Mouse (Mus musculus): Measurements from ENCODE around the gene Pdxdc1.
"Not testable (repeated sequence)": the region's sequence is repeated elsewhere in the genome, so short reads cannot be mapped to it uniquely, and the experiment has no call there.

Pdxdc1 gene

DNA sequence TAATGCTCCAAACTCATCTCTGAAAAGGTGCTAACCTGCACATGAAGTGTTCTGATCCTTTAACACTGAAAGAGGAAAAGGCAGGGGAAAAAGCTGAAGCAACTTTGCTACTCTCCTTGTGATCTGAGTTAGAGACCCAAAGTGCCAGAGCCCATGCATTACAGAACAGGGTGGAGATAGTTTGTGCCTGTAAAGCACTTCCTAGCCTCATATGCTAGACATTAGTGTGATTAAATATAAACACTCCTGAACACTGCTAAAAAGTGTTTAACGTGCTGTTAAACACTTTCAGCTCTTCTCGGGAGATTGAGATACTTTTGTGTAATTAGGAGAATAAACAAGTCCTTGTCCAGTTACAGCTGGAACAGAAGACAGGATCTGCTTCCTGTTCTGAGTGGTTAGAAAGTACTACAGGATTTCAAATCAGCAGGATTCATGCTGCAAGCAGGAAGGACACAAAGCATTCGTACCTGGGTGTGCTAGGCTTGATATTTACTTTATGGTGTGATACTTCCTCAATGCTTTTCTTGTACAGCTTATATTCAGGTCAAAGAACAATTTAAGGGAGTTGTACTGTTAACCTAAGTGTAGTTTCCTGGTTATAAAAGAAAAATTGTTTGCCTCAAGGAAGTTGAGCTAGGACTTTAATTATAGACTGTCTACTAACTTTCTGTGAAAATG, 19.7 kb downstream of the Pdxdc1 start:
- no peak for DNase-seq (ENCODE audit: low read depth, low spot score)

DNA sequence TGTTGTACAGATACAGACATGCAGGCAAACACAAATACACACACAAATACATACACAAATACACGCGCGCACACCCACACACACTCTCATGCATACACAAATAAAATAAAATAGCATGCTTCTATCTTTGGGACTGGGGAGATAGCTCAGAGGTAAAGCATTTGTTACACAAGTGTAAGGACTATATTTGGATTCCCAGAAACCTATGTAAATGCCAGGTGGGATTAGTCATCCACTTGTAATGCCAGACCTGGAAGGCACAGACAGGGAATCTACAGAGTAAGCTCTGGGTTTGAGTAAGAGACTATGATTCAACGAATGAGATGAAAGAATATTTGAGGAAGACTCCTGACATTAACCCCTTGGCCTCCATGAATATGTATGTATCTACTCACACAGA, 27.4 kb downstream of the Pdxdc1 start:
- no peak for DNase-seq (ENCODE audit: low read depth, low spot score)

DNA sequence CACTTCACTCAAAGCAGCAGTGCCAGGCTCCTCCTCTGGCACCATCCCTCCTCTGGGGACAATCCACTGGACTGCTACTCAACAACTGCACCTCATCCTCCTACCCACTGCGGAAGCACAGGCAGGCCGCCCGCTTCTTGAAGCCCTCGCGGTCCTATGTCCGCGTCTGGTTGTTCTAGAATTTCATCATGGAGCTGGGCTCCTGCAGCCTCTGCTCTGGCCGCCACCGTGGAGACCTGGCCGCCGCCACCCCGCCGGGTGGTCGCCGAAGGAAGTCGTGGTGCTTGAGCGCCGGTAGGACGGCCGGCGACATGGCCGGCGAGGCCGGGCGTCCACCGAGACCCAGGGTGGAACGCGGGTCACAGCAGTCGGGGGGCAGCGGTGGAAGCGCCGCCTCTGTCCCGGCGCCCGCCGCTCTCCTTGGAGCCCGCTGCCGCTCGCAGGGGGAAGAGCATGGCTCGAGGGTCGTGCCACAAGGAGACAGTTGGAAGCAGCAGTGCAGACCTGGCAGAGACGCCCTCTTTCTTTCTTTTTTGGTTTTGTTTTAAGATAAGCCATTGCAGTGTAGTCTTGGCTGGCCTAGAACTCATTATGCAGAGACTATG, 34.9 kb downstream of the Pdxdc1 start:
- no peak for DNase-seq (ENCODE audit: low read depth, low spot score)

DNA sequence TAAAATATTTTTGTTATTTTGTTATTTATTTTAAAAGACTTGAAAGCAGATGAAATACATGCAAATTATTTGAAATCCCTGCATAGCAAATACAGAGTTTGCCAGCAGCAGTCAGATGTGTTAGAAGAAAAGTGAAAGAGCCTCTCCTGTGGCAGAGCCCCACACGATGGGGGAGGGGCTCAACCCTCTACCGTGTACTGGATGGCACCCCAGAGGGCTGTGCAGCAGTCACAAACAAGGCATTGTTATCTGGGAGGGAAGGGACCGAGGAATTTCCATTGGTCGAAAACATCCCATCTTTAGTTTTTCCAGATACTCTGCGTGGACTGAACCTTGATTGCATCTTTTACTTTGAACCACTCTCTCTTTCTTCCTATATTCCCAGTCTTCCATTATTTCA, 35.5 kb downstream of the Pdxdc1 start:
- not testable (repeated sequence) for DNase-seq (ENCODE audit: low read depth, low spot score)

DNA sequence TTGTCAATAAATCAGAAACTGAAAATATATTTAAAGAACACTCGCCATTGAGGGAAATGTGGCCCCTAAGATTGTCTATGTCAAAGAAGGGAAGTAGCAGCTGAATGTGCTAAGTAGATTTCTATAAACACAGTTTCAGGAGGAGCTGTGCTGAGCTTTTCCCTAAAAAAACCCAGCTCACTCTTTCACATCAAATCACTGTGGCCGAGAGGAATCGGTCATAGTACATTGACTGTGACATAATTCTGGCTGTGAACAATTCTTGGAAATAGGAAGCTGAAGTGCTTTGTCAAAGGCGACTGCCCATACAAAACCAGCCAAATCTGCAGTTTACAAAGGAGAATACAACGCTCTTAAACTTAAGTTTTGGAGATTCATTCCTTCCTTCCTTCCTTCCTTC, 36.3 kb downstream of the Pdxdc1 start:
- DNase-seq (ENCODE audit: low read depth, low spot score), result no peak

DNA sequence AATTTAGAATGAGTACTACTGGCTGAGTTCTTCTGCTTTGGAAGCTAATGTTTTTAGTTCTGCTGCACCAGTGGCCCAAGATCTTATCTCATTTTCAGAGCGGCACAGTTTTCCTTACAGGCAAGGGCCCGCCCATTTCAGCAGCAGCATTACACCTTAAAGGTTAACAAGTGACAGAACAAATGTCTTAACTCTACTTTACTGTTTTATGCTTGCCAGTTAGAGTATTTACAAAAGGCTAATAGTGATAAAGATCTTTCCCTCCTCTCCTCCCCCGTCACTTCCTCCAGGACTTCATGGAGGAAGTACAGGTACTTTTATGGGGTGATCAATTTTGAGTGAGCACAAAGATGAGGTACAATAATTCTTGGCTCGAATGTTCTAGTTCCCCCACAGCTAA, 36.9 kb downstream of the Pdxdc1 start:
- no peak for DNase-seq (ENCODE audit: low read depth, low spot score)

DNA sequence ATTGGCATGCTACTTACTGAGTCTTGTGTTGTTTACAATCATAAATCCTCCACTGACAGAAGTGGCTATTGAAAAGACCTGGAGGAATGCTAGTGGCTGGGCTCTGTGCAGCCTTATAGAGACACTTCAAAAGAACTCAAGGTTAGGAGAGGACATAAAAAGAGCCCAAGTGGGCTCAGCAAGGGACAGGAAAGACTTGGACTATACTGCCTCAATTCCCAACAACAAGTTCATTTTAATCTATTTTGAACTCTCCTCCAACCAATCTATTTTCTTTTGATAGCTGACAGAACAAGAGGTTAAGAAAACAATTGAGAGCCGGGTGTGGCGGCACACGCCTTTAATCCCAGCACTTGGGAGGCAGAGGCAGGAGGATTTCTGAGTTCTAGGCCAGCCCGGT, 49.0 kb downstream of the Pdxdc1 start:
- DNase-seq (ENCODE audit: low read depth, low spot score), result no peak

DNA sequence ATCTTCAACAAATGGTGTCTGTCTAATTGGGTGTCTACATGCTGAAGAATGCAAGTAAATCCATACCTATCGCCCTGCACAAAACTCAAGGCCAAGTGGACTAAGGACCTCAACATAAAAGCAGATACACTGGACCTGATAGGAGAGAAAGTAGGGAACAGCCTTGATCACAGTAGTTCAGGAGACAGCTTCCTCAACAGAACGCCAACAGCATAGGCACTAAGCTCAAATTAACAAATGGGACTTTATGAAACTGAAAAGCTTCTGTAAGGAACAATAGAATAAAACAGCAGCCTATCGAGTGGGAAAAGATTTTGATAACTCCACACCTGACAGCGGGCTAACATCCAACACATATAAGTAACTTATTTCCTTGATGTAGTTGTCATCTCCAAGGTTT, 51.5 kb downstream of the Pdxdc1 start:
- DNase-seq (ENCODE audit: low read depth, low spot score), result no peak

DNA sequence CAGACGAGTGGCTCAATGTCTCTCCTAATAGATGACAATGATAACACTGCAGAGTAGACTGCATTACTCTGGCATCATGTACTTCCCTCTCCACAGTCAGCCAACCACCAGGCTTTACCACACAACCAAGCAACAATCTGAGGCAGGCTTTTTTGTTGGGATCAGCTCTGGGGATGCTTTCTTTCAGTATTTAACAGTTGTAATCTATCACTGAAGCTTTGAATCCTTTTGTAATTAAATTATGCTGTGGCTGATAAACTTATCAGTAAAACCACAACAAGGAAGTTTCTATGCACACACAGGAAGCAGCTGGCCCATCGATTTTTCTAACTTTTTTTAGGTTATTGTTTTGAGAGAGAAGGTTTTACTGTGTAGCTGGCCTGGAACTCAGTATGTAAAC, 54.6 kb downstream of the Pdxdc1 start:
- DNase-seq (ENCODE audit: low read depth, low spot score), result no peak

DNA sequence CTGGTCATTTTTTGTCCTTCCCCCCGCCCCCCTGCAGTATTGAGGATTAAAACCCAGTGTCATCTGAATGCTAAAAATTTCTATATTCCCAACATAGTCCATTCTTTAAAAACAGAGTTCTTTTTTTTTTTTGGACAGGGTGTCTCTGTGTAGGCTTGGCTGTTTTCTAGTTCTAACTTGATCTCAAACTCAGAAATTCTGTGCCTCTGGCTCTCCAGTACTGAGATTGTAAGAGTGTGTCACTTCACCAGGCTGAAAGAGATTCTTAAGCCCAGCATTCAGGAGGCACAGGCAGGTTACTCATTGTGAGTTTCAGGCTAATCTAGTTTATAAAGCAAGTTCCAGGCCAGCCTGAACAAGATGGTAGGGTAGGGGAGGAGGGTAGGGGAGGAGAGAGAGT, 56.3 kb downstream of the Pdxdc1 start:
- no peak for DNase-seq (ENCODE audit: low read depth, low spot score)

DNA sequence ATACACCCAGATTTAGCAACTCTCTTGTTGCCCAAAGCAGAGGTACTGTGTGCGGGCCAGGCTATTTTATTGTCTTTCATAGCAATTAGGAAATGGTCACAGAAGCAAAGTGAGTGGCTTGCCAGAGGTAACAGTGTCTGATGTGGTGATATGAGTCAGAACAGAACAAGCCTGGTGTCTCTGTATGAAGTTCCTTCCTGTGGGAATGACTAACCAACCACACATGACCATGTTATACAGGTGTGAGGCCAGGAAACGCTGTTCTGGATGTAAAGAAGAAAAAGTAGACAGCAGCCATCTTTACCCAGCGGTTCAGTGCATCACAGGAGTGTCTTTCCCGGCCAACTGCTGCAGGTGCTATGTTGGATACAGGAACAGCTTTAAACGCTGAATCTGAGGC, 57.9 kb downstream of the Pdxdc1 start:
- DNase-seq (ENCODE audit: low read depth, low spot score), result no peak

DNA sequence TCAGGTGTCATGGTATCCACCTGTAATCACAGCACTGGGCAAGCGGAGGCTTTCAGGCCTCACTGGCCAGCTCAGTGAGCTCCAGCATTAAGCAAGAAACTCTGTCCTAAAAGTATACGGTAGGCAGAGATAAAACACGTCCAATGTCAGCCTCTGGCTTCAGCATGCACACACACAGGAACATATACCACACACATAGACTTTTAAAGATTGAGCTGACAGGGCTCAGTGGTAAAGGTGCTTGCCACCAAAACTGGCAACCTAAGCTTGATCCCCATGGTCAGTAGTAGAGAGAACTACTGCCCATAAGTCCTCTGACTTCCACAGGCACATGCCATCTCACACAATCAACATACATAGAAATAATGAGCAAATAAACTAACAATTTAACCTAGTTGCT, 62.0 kb downstream of the Pdxdc1 start:
- DNase-seq (ENCODE audit: low read depth, low spot score), result no peak

DNA sequence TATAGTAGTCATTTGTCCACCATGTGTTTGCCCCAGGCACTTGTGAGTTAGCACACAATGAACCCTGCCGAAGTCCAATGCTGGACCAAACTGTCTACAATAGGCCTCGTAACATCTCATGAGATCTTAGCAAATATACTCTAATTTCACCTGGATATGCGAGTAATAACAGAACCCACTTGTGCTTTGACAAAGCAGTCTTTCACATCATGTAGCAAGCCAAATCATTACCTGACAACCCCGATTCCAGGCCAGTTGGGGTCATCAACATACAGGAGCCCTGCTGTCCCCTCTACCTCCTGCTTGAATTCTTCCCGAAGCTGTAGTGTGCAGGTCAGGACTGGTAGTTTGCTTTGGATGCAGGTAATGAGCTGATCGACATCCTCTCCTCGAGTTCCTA, 62.9 kb downstream of the Pdxdc1 start:
- no peak for DNase-seq (ENCODE audit: low read depth, low spot score)

DNA sequence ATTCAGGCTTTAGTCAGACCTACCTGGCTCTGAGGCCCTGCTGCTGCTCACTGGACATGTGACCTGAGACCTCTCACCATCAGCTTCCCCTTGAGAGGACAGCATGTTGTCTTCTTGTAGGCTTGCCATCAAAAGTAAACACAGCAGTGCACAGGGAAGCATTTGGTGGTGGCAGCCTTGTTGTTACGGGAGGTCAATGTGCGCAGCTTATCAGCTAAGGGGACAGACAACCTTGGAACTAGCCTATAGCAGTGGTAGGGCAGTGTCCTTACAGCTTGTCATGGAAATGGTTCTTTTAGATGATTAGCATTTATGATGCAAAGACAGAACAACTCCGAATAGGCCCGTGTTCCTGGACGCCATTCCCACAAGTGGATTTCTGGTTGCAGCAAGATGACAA, 68.5 kb downstream of the Pdxdc1 start:
- no peak for DNase-seq (ENCODE audit: low read depth, low spot score)

DNA sequence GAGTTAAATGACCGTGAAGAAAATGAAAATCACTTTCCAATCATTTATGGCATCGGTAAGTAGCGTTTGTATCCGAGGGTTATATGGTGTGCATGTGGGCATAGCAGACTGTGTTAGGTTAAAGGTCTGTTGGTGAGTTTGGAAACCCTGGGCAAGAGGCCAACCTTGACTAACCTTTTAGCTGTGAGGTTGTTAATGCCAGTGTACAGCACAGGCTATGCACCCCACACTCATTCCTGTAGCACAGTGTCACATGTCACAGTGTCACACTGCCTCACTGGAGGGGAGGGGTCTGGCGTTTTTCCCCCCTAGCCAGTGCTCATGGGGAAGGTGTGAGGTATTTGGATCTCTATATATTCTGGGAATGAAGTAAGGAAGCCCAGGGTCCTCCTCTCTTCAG, 71.3 kb downstream of the Pdxdc1 start:
- DNase-seq (ENCODE audit: low read depth, low spot score), result no peak

DNA sequence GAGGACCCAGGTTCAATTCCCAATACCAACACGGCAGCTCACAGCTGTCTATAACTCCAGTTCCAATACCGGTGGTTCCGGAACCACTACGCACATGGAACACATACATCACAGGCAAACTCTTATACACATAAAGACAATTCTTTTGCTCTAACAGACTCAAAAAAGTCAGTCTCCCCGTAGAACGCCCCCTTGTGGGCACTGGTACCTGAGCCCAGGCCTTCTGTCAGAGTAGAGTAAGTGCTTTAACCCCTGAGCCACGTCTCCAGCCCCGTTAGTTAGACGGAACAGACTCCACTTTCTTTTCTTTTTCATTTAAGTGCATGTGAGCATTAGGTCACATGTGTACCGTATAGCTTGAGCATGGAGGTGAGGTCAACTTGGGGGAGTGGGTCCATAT, 72.5 kb downstream of the Pdxdc1 start:
- DNase-seq (ENCODE audit: low read depth, low spot score), result no peak

DNA sequence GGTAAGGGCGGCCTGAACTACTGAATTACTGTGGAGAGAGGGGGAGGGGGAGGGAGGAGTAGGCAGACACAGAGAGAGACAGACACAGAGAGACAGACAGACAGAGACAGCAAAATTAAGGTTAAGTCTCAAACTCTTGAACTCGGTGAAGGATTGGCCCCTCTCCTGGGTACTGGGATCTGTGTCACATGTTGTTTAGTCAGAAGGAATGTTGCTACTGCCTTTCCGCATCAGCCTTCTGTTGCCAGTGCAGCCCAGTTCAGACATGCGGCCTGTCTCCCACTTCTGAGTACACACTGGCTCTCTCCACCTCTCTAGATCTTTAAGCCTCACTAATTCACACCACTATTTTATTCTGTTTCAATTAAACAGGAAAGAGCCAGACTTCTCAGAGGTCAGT, 76.4 kb downstream of the Pdxdc1 start:
- no peak for DNase-seq (ENCODE audit: low read depth, low spot score)

DNA sequence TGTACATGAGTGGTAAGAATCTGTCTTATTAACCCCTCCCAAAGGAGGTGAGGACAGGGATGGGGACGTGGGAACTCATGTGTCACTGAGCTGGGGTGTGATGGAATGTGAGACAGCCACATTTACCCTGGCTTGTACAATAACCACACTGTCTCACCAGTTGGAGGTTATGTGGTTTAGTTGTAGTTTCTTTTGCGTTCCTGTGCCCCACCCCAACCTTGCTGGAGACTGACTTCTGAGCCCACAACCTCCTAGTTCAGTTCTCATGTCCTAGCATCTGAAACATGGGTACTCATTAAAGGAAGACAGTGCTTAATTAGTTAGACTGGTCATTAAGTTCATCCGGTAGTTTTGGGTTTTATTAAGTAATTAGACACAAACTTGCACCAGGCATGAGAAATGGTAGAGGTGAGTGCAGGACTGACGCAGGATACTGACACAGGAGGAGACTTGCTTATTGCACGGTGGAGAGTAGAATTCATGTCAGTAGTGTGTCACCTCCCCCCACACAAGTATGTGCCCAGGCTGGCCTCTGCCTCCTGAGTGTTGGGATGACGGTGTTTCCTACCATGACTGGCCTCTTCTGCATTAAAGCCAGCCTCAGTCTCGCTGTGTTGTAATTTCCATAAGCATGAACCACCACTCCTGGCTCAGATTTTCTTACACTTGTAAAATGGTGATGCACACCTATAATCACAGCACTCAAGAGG, 77.0 kb downstream of the Pdxdc1 start:
- DNase-seq (ENCODE audit: low read depth, low spot score), result no peak

DNA sequence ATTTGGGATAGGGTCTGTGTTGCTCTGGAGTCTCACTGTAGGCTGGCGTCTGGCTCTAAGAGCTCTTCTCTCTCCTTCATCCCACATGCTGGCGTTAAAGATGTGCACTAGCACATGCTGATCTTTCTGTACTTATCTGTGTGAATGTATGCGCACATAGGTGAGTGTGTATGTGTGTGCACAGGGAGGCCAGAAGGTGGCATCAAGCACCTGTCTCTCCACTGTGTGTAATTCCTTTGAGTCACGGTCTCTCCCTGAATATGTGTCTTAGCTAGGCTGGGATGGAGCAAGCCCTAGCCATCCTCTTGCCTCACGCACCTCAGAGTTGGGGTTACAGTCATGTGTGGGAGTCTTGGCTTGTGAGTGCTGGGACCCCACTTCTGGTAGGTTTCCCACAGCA, 82.2 kb downstream of the Pdxdc1 start:
- no peak for DNase-seq (ENCODE audit: low read depth, low spot score)

DNA sequence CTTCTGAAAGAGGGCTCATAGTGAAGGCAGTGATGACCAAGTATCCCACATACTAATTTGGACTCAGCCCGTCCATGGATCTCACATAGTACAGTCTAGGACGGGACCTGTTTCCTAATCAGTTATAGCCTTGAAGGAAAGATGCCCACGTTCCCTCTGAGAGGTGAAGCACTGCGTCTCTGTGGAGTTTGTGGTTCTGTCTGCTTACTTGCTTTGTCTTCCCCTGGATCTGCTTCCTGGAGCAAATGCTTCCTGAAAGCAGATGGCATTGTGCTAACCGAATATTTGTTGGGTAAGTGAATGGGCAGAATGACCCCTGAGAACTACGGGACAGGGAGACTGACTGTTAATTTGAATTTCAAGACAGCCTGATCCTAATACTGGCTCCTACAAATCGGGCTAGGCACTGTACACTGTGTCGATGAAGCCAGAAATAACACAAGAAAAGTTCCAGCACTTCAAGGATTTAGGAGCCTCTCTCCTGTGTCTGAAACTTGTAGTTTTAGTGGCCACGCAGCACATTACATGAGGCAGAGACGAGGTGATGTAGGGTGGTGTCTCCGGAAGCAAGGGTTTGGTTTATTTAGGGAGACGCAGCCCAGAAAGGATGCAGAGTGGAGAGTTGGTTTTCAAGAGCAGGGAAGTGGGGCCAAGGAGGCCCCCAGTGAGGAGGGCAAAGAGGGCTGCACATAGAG, 83.0 kb downstream of the Pdxdc1 start:
- DNase-seq (ENCODE audit: low read depth, low spot score), result peak; percentile 15

DNA sequence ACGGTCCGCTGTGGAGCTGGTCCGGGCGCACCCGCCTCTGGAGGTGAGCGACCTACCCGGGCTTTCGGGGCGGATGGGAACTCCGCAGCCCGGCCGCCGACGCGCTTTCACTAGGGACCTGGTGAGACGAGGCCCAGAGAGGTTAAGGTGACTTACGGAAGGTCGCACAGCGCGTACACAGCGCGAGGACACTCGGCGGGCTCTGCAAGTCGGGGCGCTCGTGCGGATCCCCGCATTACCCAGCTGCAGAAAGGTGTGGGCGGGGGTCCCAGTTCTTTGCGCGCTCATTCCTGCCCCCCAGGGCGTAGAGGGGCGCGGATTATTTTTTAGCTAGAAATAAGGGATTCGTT, 83.6 kb downstream of the Pdxdc1 start:
- DNase-seq (ENCODE audit: low read depth, low spot score), result no peak

DNA sequence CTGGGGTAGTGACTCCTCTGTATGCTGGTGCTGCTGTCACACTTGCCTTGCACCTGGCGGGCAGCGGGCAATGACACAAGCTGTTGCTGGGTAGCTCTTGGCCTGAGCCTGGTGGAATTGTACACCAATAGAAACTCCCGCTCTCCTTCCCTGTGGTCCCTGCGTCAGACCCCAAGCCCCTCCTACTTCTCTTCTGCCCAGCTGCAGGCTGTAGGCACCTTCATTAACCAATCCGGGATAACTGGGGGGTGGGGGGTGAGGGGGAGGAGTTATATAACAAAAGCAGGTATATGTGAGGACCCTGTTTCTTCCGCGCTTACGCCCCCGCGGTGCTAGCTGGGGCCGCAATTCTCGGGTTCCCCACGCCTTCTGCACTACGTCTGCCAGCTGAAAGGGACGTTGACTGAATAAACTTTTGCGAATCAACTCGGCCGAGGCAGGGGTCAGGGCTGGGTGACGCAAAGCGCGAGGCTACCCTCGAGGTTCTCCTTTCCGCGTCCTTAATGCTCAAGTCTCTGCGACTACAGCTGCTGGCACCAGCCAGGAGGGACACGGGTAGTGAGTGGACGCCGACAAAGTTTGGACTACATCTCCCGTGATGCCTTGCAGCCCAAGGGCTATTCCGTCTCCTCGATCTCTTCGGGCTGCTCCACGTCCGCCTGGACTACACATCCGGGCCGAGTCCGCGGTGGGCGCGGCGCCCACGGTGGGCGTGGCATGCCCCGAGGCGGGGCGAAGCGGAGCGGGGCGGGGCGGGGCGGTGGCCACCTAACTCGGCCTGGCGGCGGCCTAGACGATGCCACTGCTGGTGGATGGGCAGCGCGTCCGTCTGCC, 84.2 kb downstream of the Pdxdc1 start, which contains the start of gene Ntan1:
Gene Ntan1 (plus strand): TSS at position 286 of the 834 bp plus-strand sequence.
- peak; percentile 90 for DNase-seq (ENCODE audit: low read depth, low spot score)
